Mouse (Mus musculus) hindbrain, embryonic 15.5 days (tissue): ENCODE data around the gene Ptges2. TPM values are rescaled to one million over a fixed set of nuclear protein-coding genes. Genes with fewer than 3 reads are reported as not detected.
"Not testable (repeated sequence)": the region's sequence is repeated elsewhere in the genome, so short reads cannot be mapped to it uniquely, and the experiment has no call there.

Experiments
- ATAC-seq: fragments of 200-750 bp; cut with Nextera tagmentation; 2 replicates; pipeline ENCODE4 v1.8.0; 2017; ENCODE audit warnings: low read depth, moderate number of reproducible peaks, moderate TSS enrichment; ENCODE audit not compliant: low FRiP score
- H3K27ac ChIP-seq: fragments of 300-500 bp; sonication (generic); replicated peaks from 2 replicates; pipeline ENCODE4 v1.5.1; 2015; ENCODE audit warnings: mild to moderate bottlenecking, inconsistent platforms
- H3K27me3 ChIP-seq: fragments of 300-500 bp; sonication (generic); 2 replicates; pipeline ENCODE4 v1.6.1; 2015; ENCODE audit warnings: control low read depth, inconsistent platforms
- H3K36me3 ChIP-seq: fragments of 300-500 bp; sonication (generic); 2 replicates; pipeline ENCODE4 v1.6.1; 2015; ENCODE audit warnings: control low read depth, inconsistent platforms
- H3K4me1 ChIP-seq: fragments of 300-500 bp; sonication (generic); replicated peaks from 2 replicates; pipeline ENCODE4 v1.6.1; 2015; ENCODE audit warnings: control low read depth, inconsistent platforms
- H3K4me2 ChIP-seq: fragments of 300-500 bp; sonication (generic); 2 replicates; pipeline ENCODE4 v1.6.1; 2015; ENCODE audit warnings: moderate library complexity, mild to moderate bottlenecking, inconsistent platforms
- H3K4me3 ChIP-seq: fragments of 300-500 bp; sonication (generic); 2 replicates; pipeline ENCODE4 v1.5.1; 2015; ENCODE audit warnings: mild to moderate bottlenecking, inconsistent platforms
- H3K9ac ChIP-seq: fragments of 300-500 bp; sonication (generic); 2 replicates; pipeline ENCODE4 v1.6.1; 2015; ENCODE audit warnings: inconsistent platforms
- H3K9me3 ChIP-seq: fragments of 300-500 bp; sonication (generic); 2 replicates; pipeline ENCODE4 v1.6.1; 2016; ENCODE audit warnings: control low read depth, inconsistent platforms
- WGBS: fragments of 180-500 bp; shearing (Covaris S2); methylation state at CpG from one replicate; pipeline ENCODE4 v1.1.7; 2015; 5-methylcytosine and 5-hydroxymethylcytosine counted together
- polyA plus RNA-seq: library from polyadenylated mRNA; unstranded; fragments of >200 nt; fragmentation: Nextera tagmentation; extraction: Ambion mirVana; gene quantifications from 2 replicates; pipeline ENCODE4 v1.2.1, GENCODE M21; 2015

Gene Ptges2
- polyA plus RNA-seq, 1 experiment from 2014 or later: 51.0 TPM

DNA sequence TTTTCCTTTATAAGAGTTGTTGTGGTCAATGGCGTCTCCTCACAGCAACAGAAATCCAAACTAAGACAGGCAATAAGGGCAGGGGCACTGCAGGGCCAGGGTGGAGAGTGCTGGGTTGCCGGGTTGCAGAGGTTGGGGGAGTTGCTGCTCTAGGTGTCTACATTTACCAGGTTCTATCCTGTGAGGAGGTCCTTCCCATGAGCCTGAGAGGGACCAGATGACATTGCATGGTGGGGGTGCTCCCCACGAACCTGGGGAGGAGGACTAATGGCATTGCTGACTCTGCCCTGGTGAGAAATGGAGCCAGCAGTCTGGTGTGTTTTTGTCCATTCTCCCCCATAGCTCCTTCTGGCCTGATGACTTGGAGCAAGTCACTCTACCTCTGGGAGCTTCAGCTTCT lies 38.0 kb upstream of the Ptges2 start:
- Histone ChIP-seq H3K4me1 (peaks cover 16% of the 10 kb centered on the region), H3K36me3 (no peaks in the 10 kb centered on the region), H3K4me2 (no peak overlapping the region), H3K27me3 (0 out of 2 replicates have a peak, but pooled peaks cover 3% of the 10 kb centered on the region), H3K4me3 (no peak overlapping the region), H3K9me3 (no peaks in the 10 kb centered on the region), H3K9ac (no peak overlapping the region), H3K27ac (no peak overlapping the region)
- WGBS: 79% methylated on average over 3 of the region's 3 CpGs
- ATAC-seq: no peak

DNA sequence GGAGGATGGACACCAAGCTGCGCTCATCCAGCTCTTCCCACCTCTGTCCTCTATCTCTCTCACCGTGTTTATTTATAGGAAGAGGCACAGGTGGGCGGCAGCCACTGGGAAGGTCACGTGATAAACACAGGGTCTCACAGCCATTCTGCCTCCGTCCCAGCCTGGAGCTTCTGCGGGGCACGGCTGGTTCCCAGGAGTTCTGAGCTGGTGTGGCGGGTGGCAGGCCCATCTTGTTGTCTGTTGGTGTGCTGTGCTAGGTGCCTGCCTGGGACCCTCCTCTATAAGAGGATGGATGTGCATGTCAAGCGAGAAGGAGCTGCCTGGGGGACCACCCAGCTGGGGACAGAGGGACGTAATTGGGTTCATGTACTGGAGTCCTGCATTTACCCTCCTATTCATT lies 37.3 kb upstream of the Ptges2 start:
- WGBS: 74% methylated on average over 10 of the region's 10 CpGs
- H3K27me3 ChIP-seq: 0 out of 2 replicates have a peak, but pooled peaks cover 3% of the 10 kb centered on the region
- no peak for ATAC-seq
- H3K27ac ChIP-seq: no peak overlapping the region
- H3K9ac ChIP-seq: no peak overlapping the region
- H3K4me2 ChIP-seq: no peak overlapping the region
- H3K4me3 ChIP-seq: no peak overlapping the region
- no peaks in the 10 kb centered on the region for H3K9me3 ChIP-seq
- no peaks in the 10 kb centered on the region for H3K36me3 ChIP-seq
- H3K4me1 ChIP-seq: peaks cover 14% of the 10 kb centered on the region

DNA sequence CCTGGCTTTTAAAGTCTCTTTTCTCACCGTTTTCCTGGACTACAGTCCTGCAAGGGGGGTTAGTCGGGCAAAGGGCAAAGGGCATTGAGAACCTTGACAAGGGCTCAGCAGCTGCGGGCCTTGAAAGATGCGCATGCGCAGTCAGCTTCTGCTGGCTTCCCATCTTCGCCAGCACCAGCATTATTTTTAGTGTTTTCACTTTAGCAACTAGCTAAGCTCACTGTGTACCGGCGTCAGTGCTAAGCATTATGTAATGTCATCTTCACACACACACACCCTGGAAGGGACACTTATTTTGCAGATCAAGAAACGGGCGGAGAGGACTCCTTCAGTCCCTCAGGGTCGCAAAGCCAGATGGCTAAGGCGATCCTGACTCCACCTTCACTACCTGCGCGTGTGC lies 35.0 kb upstream of the Ptges2 start:
- no peaks in the 10 kb centered on the region for H3K9me3 ChIP-seq
- H3K9ac ChIP-seq: peak overlapping the region; percentile 36
- no peaks in the 10 kb centered on the region for H3K36me3 ChIP-seq
- no peak for ATAC-seq
- H3K27ac ChIP-seq: peak overlapping the region; percentile 50; the same call in 1 of the 2 replicates
- 5% methylated on average over 14 of the region's 14 CpGs for WGBS
- H3K27me3 ChIP-seq: 0 out of 2 replicates have a peak, but pooled peaks cover 3% of the 10 kb centered on the region
- peak overlapping the region; percentile 65 for H3K4me2 ChIP-seq
- peak overlapping the region; percentile 36 for H3K4me3 ChIP-seq
- H3K4me1 ChIP-seq: peaks cover 29% of the 10 kb centered on the region

DNA sequence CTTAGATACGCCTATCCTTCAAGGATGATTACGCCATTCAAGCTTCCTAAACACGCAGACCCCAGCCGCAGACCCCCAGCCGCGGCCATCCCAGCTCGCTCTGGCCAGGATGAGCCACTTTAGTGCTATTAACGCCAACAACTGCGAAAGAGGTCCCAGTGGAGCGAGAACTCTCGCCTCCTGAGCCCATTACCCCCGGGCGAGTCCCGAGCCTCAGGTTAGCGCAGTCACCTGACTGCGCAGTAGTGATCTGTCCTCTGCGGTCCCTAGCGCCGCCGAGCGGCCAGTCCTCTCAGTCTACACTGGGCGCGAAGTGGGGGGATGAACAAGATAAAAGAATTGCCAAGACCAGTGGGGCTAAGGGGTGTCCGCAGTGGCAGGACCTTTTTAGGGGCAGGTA lies 34.3 kb upstream of the Ptges2 start:
- Histone ChIP-seq H3K4me2 (peak overlapping the region; percentile 65), H3K27ac (no peak overlapping the region), H3K9me3 (no peaks in the 10 kb centered on the region), H3K4me3 (peak overlapping the region; percentile 36), H3K9ac (peak overlapping the region; percentile 36; the same call in 1 of the 2 replicates), H3K4me1 (peaks cover 29% of the 10 kb centered on the region), H3K36me3 (peaks cover 3% of the 10 kb centered on the region; the same call in 1 of the 2 replicates), H3K27me3 (0 out of 2 replicates have a peak, but pooled peaks cover 3% of the 10 kb centered on the region)
- WGBS: 1% methylated on average over 24 of the region's 24 CpGs
- ATAC-seq: peak; percentile 42; the same call in 1 of the 2 replicates

DNA sequence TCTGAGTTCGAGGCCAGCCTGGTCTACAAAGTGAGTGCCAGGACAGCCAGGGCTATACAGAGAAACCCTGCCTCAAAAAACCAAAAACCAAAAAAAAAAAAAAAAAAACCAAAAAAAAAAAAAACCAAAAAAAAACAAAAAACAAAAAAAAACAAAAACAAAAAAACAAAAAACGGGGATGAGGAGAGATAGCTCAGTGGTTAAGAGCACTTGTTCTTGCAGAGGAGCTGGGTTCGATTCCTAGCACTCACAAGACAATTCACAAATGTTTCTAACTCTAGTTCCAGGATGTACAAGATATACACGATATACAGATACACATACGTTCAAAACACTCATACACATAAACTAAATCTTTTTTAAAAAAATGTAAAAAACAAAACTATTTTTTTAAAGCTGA lies 33.4 kb upstream of the Ptges2 start:
- peak overlapping the region; percentile 65 for H3K9ac ChIP-seq
- H3K4me2 ChIP-seq: peak overlapping the region; percentile 70
- H3K27ac ChIP-seq: peak overlapping the region; percentile 82
- H3K36me3 ChIP-seq, ATAC-seq, H3K9me3 ChIP-seq, H3K27me3 ChIP-seq: not testable (repeated sequence)
- peaks cover 29% of the 10 kb centered on the region for H3K4me1 ChIP-seq
- peak overlapping the region; percentile 72 for H3K4me3 ChIP-seq
- 45% methylated on average over 5 of the region's 5 CpGs for WGBS

DNA sequence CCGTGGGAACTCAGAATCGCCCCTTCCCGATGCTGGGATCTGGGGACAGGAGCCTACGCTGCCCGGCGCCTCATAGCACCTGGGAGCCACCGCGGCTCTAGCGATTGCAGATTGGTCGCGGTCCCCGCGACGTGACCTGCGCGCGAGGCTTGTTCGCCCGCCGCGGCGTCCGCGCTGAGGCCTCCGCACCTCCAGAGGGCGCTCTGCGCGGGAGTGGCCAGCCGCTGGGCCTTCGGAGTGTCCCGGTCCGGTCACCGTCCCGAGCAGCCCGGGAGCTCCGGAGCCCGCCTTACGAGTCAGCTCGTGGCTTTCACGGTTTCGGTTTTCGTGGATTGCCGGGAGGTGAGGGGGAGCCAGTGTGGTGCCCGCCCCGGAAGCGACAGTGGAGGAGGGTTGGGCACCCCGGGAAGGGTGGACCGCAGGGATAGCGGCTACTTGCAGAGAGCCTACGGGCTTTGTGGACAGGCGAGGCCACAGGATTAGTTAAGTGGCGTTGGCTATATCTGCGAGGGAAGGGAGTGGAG lies 32.8 kb upstream of the Ptges2 start:
- H3K9me3 ChIP-seq: no peaks in the 10 kb centered on the region
- H3K4me2 ChIP-seq: peak overlapping the region; percentile 70
- H3K9ac ChIP-seq: peak overlapping the region; percentile 65
- peaks cover 29% of the 10 kb centered on the region for H3K4me1 ChIP-seq
- H3K27ac ChIP-seq: peak overlapping the region; percentile 82
- H3K4me3 ChIP-seq: peak overlapping the region; percentile 72
- WGBS: under 1% methylated on average over 53 of the region's 53 CpGs
- ATAC-seq: peak; percentile 83
- H3K27me3 ChIP-seq: 0 out of 2 replicates have a peak, but pooled peaks cover 3% of the 10 kb centered on the region
- H3K36me3 ChIP-seq: peaks cover 11% of the 10 kb centered on the region

DNA sequence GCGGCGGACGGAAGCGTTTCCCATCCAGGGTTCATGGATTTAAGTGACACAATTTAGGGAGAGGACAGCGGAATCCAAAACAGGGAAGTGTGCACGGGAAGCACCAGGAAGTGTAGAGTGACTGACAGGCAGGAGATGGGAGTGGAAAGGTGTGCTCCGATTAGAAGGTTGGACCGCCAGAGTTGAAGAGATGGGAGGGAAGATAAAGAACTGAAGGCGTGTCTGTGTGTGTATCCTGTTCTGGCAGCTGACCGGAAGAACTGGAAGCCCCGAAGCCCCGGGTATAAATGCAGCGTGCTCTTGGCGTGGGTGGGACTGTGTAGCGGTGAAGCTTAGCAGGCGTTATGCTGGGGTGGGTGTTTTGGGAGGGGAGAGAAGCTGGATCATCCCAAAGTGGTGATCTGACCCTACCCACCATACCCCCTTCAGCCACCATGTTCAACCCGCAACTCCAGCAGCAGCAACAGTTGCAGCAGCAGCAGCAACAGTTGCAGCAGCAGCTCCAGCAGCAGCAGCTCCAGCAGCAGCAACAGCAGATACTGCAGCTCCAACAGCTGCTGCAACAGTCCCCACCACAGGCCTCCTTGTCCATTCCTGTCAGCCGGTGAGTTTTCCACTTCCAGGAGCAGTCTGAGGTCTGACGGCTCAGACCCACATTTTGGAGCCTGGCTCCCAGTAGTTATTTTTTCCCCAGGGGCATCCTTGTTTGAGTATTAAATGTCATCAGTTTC lies 32.2 kb upstream of the Ptges2 start:
- Histone ChIP-seq H3K4me2 (peak overlapping the region; percentile 70), H3K27ac (peak overlapping the region; percentile 82), H3K27me3 (0 out of 2 replicates have a peak, but pooled peaks cover 3% of the 10 kb centered on the region), H3K4me3 (peak overlapping the region; percentile 72), H3K36me3 (peaks cover 17% of the 10 kb centered on the region), H3K9ac (peak overlapping the region; percentile 65), H3K4me1 (peaks cover 29% of the 10 kb centered on the region), H3K9me3 (no peaks in the 10 kb centered on the region)
- 11% methylated on average over 19 of the region's 19 CpGs for WGBS
- ATAC-seq: peak; percentile 24

DNA sequence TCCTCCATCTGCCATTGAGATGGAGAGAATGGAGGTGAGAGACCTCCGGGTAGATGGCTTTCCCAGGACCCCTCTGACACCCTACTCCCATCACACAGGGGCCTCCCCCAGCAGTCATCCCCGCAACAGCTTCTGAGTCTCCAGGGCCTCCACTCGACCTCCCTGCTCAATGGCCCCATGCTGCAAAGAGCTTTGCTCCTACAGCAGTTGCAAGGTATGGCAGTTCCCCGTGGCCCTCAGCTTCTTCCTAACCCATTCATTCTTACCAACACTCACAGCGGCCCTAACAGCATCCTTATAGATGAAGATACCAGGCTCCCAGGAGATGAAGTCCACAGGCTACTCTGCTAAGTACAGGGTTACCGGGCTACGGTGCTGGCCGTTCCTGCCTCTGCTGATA lies 31.6 kb upstream of the Ptges2 start:
- Histone ChIP-seq H3K27ac (no peak overlapping the region), H3K4me2 (peak overlapping the region; percentile 70), H3K36me3 (peaks cover 19% of the 10 kb centered on the region), H3K9me3 (no peaks in the 10 kb centered on the region), H3K4me1 (peaks cover 29% of the 10 kb centered on the region), H3K9ac (peak overlapping the region; percentile 65), H3K27me3 (0 out of 2 replicates have a peak, but pooled peaks cover 3% of the 10 kb centered on the region), H3K4me3 (peak overlapping the region; percentile 72)
- 91% methylated on average over 8 of the region's 8 CpGs for WGBS
- no peak for ATAC-seq

DNA sequence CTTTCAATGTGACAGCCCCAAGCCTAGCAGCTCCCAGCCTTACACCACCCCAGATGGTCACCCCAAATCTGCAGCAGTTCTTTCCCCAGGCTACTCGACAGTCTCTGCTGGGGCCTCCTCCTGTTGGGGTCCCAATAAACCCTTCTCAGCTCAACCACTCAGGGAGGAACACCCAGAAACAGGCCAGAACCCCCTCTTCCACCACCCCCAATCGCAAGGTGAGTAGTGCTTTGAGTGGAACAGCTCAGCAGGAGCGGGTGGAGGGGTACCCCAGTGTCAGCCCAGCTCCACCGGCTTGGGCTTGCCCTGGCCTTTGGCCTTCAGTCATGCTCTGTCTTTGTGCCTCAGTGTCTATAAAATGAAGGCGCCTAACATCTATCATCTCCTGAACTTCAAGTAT lies 28.4 kb upstream of the Ptges2 start:
- Histone ChIP-seq H3K27me3 (no peaks in the 10 kb centered on the region), H3K27ac (no peak overlapping the region), H3K9me3 (no peaks in the 10 kb centered on the region), H3K4me3 (no peak overlapping the region), H3K36me3 (peaks cover 51% of the 10 kb centered on the region), H3K4me1 (peaks cover 15% of the 10 kb centered on the region), H3K4me2 (no peak overlapping the region), H3K9ac (no peak overlapping the region)
- 94% methylated on average over 5 of the region's 5 CpGs for WGBS
- ATAC-seq: no peak

DNA sequence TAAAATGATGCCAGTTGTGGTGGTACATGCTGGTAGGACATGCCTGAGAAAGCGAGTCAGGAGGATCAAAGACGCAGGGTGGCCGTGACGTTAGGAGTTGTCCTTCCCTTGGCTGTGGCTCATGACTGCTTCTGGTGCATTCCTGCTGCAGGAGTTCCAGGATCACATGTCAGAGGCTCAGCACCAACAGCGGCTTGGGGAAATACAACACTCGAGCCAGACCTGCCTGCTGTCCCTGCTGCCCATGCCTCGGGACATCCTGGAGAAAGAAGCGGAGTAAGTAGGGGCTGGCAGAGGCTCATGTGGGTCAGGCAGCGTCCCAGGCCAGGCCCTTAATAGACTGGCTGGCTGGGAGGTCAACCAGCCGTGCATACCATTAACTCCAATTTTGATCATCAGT lies 21.5 kb upstream of the Ptges2 start:
- no peaks in the 10 kb centered on the region for H3K27me3 ChIP-seq
- no peaks in the 10 kb centered on the region for H3K9me3 ChIP-seq
- no peak overlapping the region for H3K4me2 ChIP-seq
- H3K27ac ChIP-seq: no peak overlapping the region
- H3K9ac ChIP-seq: no peak overlapping the region
- H3K36me3 ChIP-seq: peaks cover 94% of the 10 kb centered on the region
- H3K4me3 ChIP-seq: no peak overlapping the region
- no peaks in the 10 kb centered on the region for H3K4me1 ChIP-seq
- no peak for ATAC-seq
- 89% methylated on average over 10 of the region's 10 CpGs for WGBS

DNA sequence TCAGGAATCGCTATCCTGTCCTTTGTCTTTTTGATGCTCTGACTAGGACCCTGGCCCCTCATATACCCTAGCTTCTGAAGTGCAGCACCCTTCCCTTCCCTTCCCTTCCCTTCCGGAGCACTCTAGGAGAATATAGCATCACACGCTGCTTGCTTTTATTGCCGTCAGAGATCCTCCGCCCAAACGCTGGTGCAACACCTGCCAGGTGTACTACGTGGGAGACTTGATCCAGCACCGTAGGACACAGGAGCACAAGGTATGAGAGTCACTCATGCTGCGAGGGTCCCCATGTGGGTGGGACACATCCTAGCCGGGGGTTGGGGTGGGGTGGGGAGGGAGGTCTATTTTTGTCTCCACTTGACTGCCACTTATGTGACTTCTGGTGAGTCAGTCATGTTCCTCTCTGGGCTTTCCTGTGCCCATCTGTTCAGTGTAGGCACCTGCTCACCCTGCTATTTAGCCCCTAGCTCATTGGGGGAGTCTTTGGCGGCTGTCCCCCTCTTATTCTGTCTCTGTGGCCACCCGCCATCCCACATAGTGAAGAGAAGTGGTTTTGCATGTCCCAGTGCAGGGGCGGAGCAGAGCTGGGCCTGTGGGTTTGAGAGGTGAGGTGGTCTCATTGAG lies 20.3 kb upstream of the Ptges2 start:
- H3K9me3 ChIP-seq: no peaks in the 10 kb centered on the region
- WGBS: 93% methylated on average over 13 of the region's 13 CpGs
- no peaks in the 10 kb centered on the region for H3K27me3 ChIP-seq
- no peak overlapping the region for H3K9ac ChIP-seq
- no peak for ATAC-seq
- H3K36me3 ChIP-seq: peaks cover 84% of the 10 kb centered on the region
- no peak overlapping the region for H3K4me2 ChIP-seq
- H3K4me3 ChIP-seq: no peak overlapping the region
- no peak overlapping the region for H3K27ac ChIP-seq
- H3K4me1 ChIP-seq: peaks cover 2% of the 10 kb centered on the region

DNA sequence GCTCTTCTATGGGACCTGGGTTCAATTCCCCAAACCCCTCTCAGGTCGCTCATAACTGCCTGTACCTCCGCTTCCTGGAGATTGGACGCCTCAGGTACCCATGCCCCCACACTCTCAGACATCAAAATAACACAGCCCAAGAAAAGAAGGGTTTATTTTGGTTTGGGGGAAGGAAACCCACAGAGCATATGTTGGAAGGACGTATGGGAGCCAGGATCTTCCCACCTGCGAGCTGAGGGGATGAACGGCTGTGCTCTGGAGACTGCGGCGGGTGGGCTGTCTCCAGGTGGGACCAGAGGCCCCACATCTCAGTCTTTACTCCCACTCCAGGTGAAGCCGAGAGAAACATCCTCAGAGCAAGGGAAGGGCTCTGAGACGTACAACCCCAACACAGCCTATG lies 18.7 kb upstream of the Ptges2 start:
- Histone ChIP-seq H3K27me3 (no peaks in the 10 kb centered on the region), H3K36me3 (peaks cover 69% of the 10 kb centered on the region), H3K4me3 (no peak overlapping the region), H3K9me3 (no peaks in the 10 kb centered on the region), H3K4me2 (no peak overlapping the region), H3K27ac (no peak overlapping the region), H3K4me1 (peaks cover 11% of the 10 kb centered on the region), H3K9ac (no peak overlapping the region)
- 93% methylated on average over 10 of the region's 10 CpGs for WGBS
- no peak for ATAC-seq
